Mouse (Mus musculus) C2C12 (cell line): ENCODE results near the gene Abca7. TPM values are rescaled to one million over a fixed set of nuclear protein-coding genes. Genes with fewer than 3 reads are reported as not detected.
A peak's percentile ranks its signal among the peaks of the same experiment; 100 is the strongest.

ENCODE experiments used
- H3K27me3 ChIP-seq: one replicate; pipeline ENCODE4 v1.6.1; 2011; ENCODE audit not compliant: control insufficient read depth, insufficient read depth, insufficient read length
- H3K36me3 ChIP-seq: one replicate; pipeline ENCODE4 v1.6.1; 2011; ENCODE audit not compliant: control insufficient read depth, insufficient read depth
- H3K4me3 ChIP-seq: one replicate; pipeline ENCODE4 v1.5.1; 2011; ENCODE audit warnings: mild to moderate bottlenecking, control low read depth; ENCODE audit not compliant: poor library complexity, insufficient read depth, severe bottlenecking
- H3K79me2 ChIP-seq: one replicate; pipeline ENCODE4 v1.6.1; 2011; ENCODE audit not compliant: control insufficient read depth, insufficient read depth
- H3K79me3 ChIP-seq: one replicate; pipeline ENCODE4 v1.6.1; 2011; ENCODE audit warnings: low read depth, control low read depth
- H3ac ChIP-seq: one replicate; pipeline ENCODE3; 2011; ENCODE audit warnings: low read depth; ENCODE audit not compliant: control insufficient read depth, insufficient read length
- CEBPB ChIP-seq: IDR thresholded peaks from one replicate; pipeline ENCODE4 v1.6.1; 2011; ENCODE audit warnings: low read depth, mild to moderate bottlenecking, control low read depth, moderate library complexity
- CTCF ChIP-seq: IDR thresholded peaks from one replicate; pipeline ENCODE4 v1.5.1; 2011; ENCODE audit not compliant: control insufficient read depth, insufficient read depth, insufficient read length
- FOSL1 ChIP-seq: IDR thresholded peaks from one replicate; pipeline ENCODE4 v1.8.0; 2011; ENCODE audit warnings: mild to moderate bottlenecking, low read length; ENCODE audit not compliant: poor library complexity, insufficient read depth, severe bottlenecking
- MAX ChIP-seq: IDR thresholded peaks from one replicate; pipeline ENCODE4 v1.6.1; 2011; ENCODE audit warnings: mild to moderate bottlenecking, control low read depth
- MYOD1 ChIP-seq: IDR thresholded peaks from one replicate; pipeline ENCODE4 v1.6.1; 2011; ENCODE audit warnings: low read depth; ENCODE audit not compliant: control insufficient read depth, insufficient read length
- MYOG ChIP-seq: IDR thresholded peaks from one replicate; pipeline ENCODE4 v1.6.1; 2011; ENCODE audit not compliant: control insufficient read depth, insufficient read length; ENCODE audit errors: extremely low read depth
- USF1 ChIP-seq: IDR thresholded peaks from one replicate; pipeline ENCODE4 v1.6.1; 2011; ENCODE audit warnings: low read depth, mild to moderate bottlenecking, control low read depth, moderate library complexity
- polyA plus RNA-seq: library from polyadenylated mRNA; unstranded; fragments of >200 nt; fragmentation: generic; extraction: Trizol; gene quantifications from one replicate; pipeline ENCODE4 v1.2.1, GENCODE M21; 2012; ENCODE audit warnings: missing spikeins

Gene Abca7
- polyA plus RNA-seq, 1 experiment = 10.7 TPM

- Histone ChIP-seq H3K27me3 (no peaks in the 10 kb centered on the region), H3K4me3 (peak within 1 kb of the TSS; percentile 96), H3K79me3 (peaks cover 47% of the 10 kb centered on the region), H3K36me3 (peaks cover 11% of the 10 kb centered on the region), H3K79me2 (peaks cover 59% of the 10 kb centered on the region), H3ac (peak within 1 kb of the TSS; percentile 89)
- TF ChIP-seq MAX (peak; percentile 13), USF1 (no peak)
Observed at GRCm38 (mm10) chr10:79984195-79984816, 12.0 kb upstream of the Abca7 start, which contains the start of gene Tmem259. Tmem259 (minus strand) TSS chr10:79984330.

- Histone ChIP-seq H3K79me3 (peaks cover 50% of the 10 kb centered on the region), H3K36me3 (peaks cover 9% of the 10 kb centered on the region), H3K27me3 (no peaks in the 10 kb centered on the region), H3ac (peak overlapping the region; percentile 6), H3K4me3 (peak overlapping the region; percentile 96), H3K79me2 (peaks cover 59% of the 10 kb centered on the region)
- peak; percentile 60 for TF ChIP-seq MAX
- no peak for TF ChIP-seq CTCF
- no peak for TF ChIP-seq FOSL1
- TF ChIP-seq MYOD1 = no peak
- TF ChIP-seq MYOG = no peak
- peak; percentile 36 for TF ChIP-seq CEBPB
- no peak for TF ChIP-seq USF1
Observed at GRCm38 (mm10) chr10:79984871-79985270, 11.4 kb upstream of the Abca7 start.

DNA sequence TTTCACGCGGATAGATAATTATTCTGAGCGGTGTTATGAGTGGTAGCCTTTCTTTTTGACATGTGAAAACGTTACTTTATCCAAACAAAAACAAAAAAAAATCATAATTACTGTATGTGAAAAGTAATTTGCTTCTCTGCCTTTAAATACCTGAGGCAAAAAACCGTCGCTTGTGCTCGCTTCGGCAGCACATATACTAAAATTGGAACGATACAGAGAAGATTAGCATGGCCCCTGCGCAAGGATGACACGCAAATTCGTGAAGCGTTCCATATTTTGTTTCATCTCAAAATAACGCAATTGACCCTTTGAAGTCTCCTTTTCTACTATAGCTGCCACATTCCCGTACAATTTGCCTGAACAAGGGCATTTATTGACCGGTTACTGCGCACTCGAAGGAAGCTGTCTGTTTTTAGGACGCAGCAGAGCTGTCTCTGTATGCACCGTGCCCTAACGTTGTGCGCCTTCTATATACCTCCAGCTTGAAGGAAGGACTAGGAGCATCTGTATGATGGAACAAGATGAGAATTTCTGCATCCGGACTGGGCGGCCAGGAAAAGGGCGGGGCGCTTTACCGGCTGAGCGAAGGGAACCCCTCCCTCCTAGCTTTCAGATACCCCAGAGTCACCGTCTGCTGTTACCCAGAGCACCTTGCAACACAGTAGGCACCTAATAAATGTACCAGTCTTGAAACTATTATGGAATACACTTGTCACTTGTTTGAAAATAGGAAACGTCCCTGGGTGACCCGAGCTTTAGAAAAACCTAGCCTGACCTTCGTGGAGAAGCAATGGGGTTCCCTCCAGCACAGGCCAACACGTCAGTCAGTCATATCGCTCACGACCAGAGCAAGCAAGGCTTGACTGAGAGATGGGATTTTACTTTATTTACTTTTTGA lies 10.7 kb upstream of the Abca7 start:
- peak overlapping the region; percentile 19 for H3ac ChIP-seq
- peaks cover 5% of the 10 kb centered on the region for H3K36me3 ChIP-seq
- TF ChIP-seq CEBPB (no peak), MYOG (no peak), USF1 (no peak), FOSL1 (no peak), MYOD1 (no peak), MAX (no peak), CTCF (no peak)
- H3K79me3 ChIP-seq = peaks cover 48% of the 10 kb centered on the region
- H3K27me3 ChIP-seq = no peaks in the 10 kb centered on the region
- H3K79me2 ChIP-seq = peaks cover 59% of the 10 kb centered on the region
- H3K4me3 ChIP-seq = peak overlapping the region; percentile 96

DNA sequence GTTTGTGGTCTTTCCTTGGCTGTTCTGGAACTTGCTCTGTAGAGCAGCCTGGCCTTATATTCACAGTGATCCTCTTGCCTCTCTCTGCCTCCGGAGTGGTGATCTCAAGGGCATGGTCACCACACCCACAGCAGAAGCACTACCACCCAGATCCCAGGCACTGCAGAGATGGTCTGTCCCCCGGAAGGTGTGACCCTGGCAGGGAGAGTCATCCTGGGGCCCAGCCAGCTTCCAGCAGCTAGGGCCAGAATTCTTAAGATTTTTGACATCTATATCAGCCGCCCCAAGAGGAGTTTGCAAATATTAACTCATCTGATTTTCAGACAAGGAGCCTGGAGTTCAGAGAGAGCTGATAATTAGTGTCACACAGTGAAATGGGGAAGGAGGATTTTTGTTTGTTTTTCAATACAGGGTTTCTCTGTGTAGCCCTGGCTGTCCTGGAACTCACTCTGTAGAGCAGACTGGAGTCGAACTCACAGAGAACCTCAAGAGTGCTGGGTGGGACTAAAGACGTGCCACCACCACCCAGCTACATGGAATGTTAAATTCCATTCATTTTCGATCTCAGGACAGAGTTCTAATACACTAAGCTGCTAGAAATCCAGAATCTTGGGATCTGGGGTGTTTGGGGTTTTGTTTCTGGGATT lies 9.9 kb upstream of the Abca7 start:
- TF ChIP-seq FOSL1 (no peak), CTCF (no peak), CEBPB (no peak)
- peaks cover 8% of the 10 kb centered on the region for H3K36me3 ChIP-seq
- H3K27me3 ChIP-seq = no peaks in the 10 kb centered on the region
- peak overlapping the region; percentile 19 for H3ac ChIP-seq
- H3K4me3 ChIP-seq = peak overlapping the region; percentile 96
- H3K79me2 ChIP-seq = peaks cover 59% of the 10 kb centered on the region
- H3K79me3 ChIP-seq = peaks cover 49% of the 10 kb centered on the region

DNA sequence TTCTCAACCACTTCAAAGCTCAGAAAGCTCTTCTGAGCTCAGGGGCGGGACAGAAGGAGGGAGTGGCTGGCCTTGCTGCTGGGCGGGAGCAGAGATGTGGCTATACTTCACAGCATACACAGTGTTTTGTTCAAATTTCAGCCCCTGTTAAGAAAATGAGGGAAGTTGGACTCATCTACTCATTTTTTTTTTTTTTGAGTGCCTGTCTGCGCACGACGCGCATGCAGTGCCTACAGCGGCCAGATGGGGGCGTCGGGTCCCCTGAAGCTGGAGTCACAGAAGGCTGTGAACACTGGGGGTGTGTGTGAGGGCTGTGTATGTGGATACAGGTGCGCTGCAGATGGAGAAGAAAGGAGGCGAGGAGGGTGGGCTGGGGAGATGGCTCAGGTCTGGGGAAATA lies 9.3 kb upstream of the Abca7 start:
- peaks cover 59% of the 10 kb centered on the region for H3K79me2 ChIP-seq
- peak overlapping the region; percentile 25 for H3ac ChIP-seq
- H3K27me3 ChIP-seq = no peaks in the 10 kb centered on the region
- H3K4me3 ChIP-seq = no peak overlapping the region
- TF ChIP-seq USF1 = no peak
- TF ChIP-seq MYOG = no peak
- TF ChIP-seq FOSL1 = no peak
- peak; percentile 57 for TF ChIP-seq MAX
- peak; percentile 69 for TF ChIP-seq CTCF
- H3K36me3 ChIP-seq = peaks cover 14% of the 10 kb centered on the region
- H3K79me3 ChIP-seq = peaks cover 49% of the 10 kb centered on the region
